Mouse (Mus musculus): ENCODE measurements around the gene Samd4. TPM values are rescaled to one million over a fixed set of nuclear protein-coding genes. Genes with fewer than 3 reads are reported as not detected.

The Samd4 gene
- polyA plus RNA-seq, 1 experiment from 2014 or later = 9.1 TPM

GRCm38 (mm10) chr14:46932708-46933107 is 50.1 kb downstream of the Samd4 start:
- no peaks in the 10 kb centered on the region for H3K9me3 ChIP-seq
- H3K4me1 ChIP-seq = peaks cover 4% of the 10 kb centered on the region; the same call in 1 of the 2 replicates
- no peaks in the 10 kb centered on the region for H3K36me3 ChIP-seq
- H3K27me3 ChIP-seq = no peaks in the 10 kb centered on the region
- H3K4me3 ChIP-seq = no peak overlapping the region
- WGBS = 59% methylated on average over 6 of the region's 6 CpGs
- H3K9ac ChIP-seq = no peak overlapping the region
- H3K27ac ChIP-seq = no peak overlapping the region
- no peak for ATAC-seq (ENCODE audit: insufficient number of reproducible peaks, insufficient read depth, low FRiP score, low TSS enrichment)
- no peak overlapping the region for H3K4me2 ChIP-seq (replicated peaks)

GRCm38 (mm10) chr14:46941077-46941476 is 58.4 kb downstream of the Samd4 start:
- peak; percentile 57; the same call in 1 of the 2 replicates for ATAC-seq (ENCODE audit: insufficient number of reproducible peaks, insufficient read depth, low FRiP score, low TSS enrichment)
- Histone ChIP-seq H3K9ac (no peak overlapping the region), H3K4me1 (peaks cover 25% of the 10 kb centered on the region), H3K36me3 (no peaks in the 10 kb centered on the region), H3K4me2 (replicated peaks) (peak overlapping the region; percentile 26; the same call in 1 of the 2 replicates), H3K9me3 (no peaks in the 10 kb centered on the region), H3K27ac (peak overlapping the region; percentile 86), H3K4me3 (no peak overlapping the region), H3K27me3 (no peaks in the 10 kb centered on the region)
- WGBS = 29% methylated on average over 6 of the region's 6 CpGs

GRCm38 (mm10) chr14:46941896-46942812 is 59.5 kb downstream of the Samd4 start:
- no peaks in the 10 kb centered on the region for H3K9me3 ChIP-seq
- no peaks in the 10 kb centered on the region for H3K36me3 ChIP-seq
- H3K27me3 ChIP-seq = no peaks in the 10 kb centered on the region
- peaks cover 25% of the 10 kb centered on the region for H3K4me1 ChIP-seq
- H3K27ac ChIP-seq = peak overlapping the region; percentile 86
- no peak overlapping the region for H3K9ac ChIP-seq
- WGBS = 43% methylated on average over 23 of the region's 23 CpGs
- H3K4me2 ChIP-seq (replicated peaks) = peak overlapping the region; percentile 26
- H3K4me3 ChIP-seq = no peak overlapping the region
- peak; percentile 83 for ATAC-seq (ENCODE audit: insufficient number of reproducible peaks, insufficient read depth, low FRiP score, low TSS enrichment)

GRCm38 (mm10) chr14:46944411-46944810 is 61.8 kb downstream of the Samd4 start:
- WGBS = 79% methylated on average over 3 of the region's 3 CpGs
- ATAC-seq (ENCODE audit: insufficient number of reproducible peaks, insufficient read depth, low FRiP score, low TSS enrichment) = no peak
- no peak overlapping the region for H3K4me2 ChIP-seq (replicated peaks)

GRCm38 (mm10) chr14:46945903-46946490 is 63.3 kb downstream of the Samd4 start:
- Histone ChIP-seq H3K27me3 (no peaks in the 10 kb centered on the region), H3K4me3 (no peak overlapping the region), H3K27ac (no peak overlapping the region), H3K9ac (no peak overlapping the region), H3K4me1 (peaks cover 29% of the 10 kb centered on the region), H3K36me3 (no peaks in the 10 kb centered on the region), H3K9me3 (no peaks in the 10 kb centered on the region), H3K4me2 (replicated peaks) (no peak overlapping the region)
- ATAC-seq (ENCODE audit: insufficient number of reproducible peaks, insufficient read depth, low FRiP score, low TSS enrichment) = no peak
- 87% methylated on average over 10 of the region's 10 CpGs for WGBS

More at GRCm38 (mm10) chr14:46944411-46944810, 61.8 kb downstream of the Samd4 start:
- Histone ChIP-seq H3K9ac (no peak overlapping the region), H3K36me3 (no peaks in the 10 kb centered on the region), H3K9me3 (no peaks in the 10 kb centered on the region), H3K27me3 (no peaks in the 10 kb centered on the region), H3K27ac (no peak overlapping the region), H3K4me3 (no peak overlapping the region), H3K4me1 (peaks cover 25% of the 10 kb centered on the region)

GRCm38 (mm10) chr14:46947644-46948043 is 65.0 kb downstream of the Samd4 start:
- ATAC-seq (ENCODE audit: insufficient number of reproducible peaks, insufficient read depth, low FRiP score, low TSS enrichment) = no peak
- Histone ChIP-seq H3K36me3 (no peaks in the 10 kb centered on the region), H3K9ac (no peak overlapping the region), H3K4me2 (replicated peaks) (no peak overlapping the region), H3K4me3 (no peak overlapping the region), H3K27me3 (no peaks in the 10 kb centered on the region), H3K9me3 (no peaks in the 10 kb centered on the region), H3K4me1 (peaks cover 20% of the 10 kb centered on the region), H3K27ac (no peak overlapping the region)
- WGBS = 93% methylated on average over 3 of the region's 3 CpGs

- no peaks in the 10 kb centered on the region for H3K36me3 ChIP-seq
- H3K27me3 ChIP-seq = no peaks in the 10 kb centered on the region
- H3K4me2 ChIP-seq (replicated peaks) = no peak overlapping the region
- H3K4me1 ChIP-seq = peaks cover 26% of the 10 kb centered on the region
- no peak overlapping the region for H3K9ac ChIP-seq
- no peak for ATAC-seq (ENCODE audit: insufficient number of reproducible peaks, insufficient read depth, low FRiP score, low TSS enrichment)
- WGBS = 37% methylated on average over 11 of the region's 11 CpGs
- H3K4me3 ChIP-seq = no peak overlapping the region
- H3K9me3 ChIP-seq = no peaks in the 10 kb centered on the region
- 0 out of 2 replicates have a peak overlapping the region, but pooled peaks have one; percentile 6 for H3K27ac ChIP-seq
Observed at GRCm38 (mm10) chr14:46950527-46951384, 68.1 kb downstream of the Samd4 start.

- Histone ChIP-seq H3K9me3 (no peaks in the 10 kb centered on the region), H3K36me3 (no peaks in the 10 kb centered on the region), H3K27ac (no peak overlapping the region), H3K4me2 (replicated peaks) (no peak overlapping the region), H3K4me1 (peaks cover 33% of the 10 kb centered on the region), H3K27me3 (no peaks in the 10 kb centered on the region), H3K9ac (no peak overlapping the region), H3K4me3 (no peak overlapping the region)
- WGBS = 83% methylated on average over 2 of the region's 2 CpGs
- ATAC-seq (ENCODE audit: insufficient number of reproducible peaks, insufficient read depth, low FRiP score, low TSS enrichment) = no peak
Observed at GRCm38 (mm10) chr14:46952264-46952663, 69.6 kb downstream of the Samd4 start.

GRCm38 (mm10) chr14:46955109-46955508 is 72.5 kb downstream of the Samd4 start:
- H3K36me3 ChIP-seq = no peaks in the 10 kb centered on the region
- WGBS = 38% methylated on average over 2 of the region's 2 CpGs
- peaks cover 38% of the 10 kb centered on the region for H3K4me1 ChIP-seq
- no peaks in the 10 kb centered on the region for H3K9me3 ChIP-seq
- no peak overlapping the region for H3K4me2 ChIP-seq (replicated peaks)
- no peaks in the 10 kb centered on the region for H3K27me3 ChIP-seq
- no peak overlapping the region for H3K27ac ChIP-seq
- H3K4me3 ChIP-seq = no peak overlapping the region
- ATAC-seq (ENCODE audit: insufficient number of reproducible peaks, insufficient read depth, low FRiP score, low TSS enrichment) = no peak
- H3K9ac ChIP-seq = no peak overlapping the region

- H3K4me3 ChIP-seq = no peak overlapping the region
- no peak overlapping the region for H3K9ac ChIP-seq
- ATAC-seq (ENCODE audit: insufficient number of reproducible peaks, insufficient read depth, low FRiP score, low TSS enrichment) = no peak
- no peak overlapping the region for H3K4me2 ChIP-seq (replicated peaks)
- H3K36me3 ChIP-seq = no peaks in the 10 kb centered on the region
- 30% methylated on average over 9 of the region's 9 CpGs for WGBS
- H3K27ac ChIP-seq = no peak overlapping the region
- no peaks in the 10 kb centered on the region for H3K9me3 ChIP-seq
- peaks cover 33% of the 10 kb centered on the region for H3K4me1 ChIP-seq
- no peaks in the 10 kb centered on the region for H3K27me3 ChIP-seq
Observed at GRCm38 (mm10) chr14:46955574-46956043, 73.0 kb downstream of the Samd4 start.

GRCm38 (mm10) chr14:46956121-46956520 is 73.5 kb downstream of the Samd4 start:
- no peak overlapping the region for H3K9ac ChIP-seq
- H3K4me1 ChIP-seq = peaks cover 28% of the 10 kb centered on the region
- H3K36me3 ChIP-seq = no peaks in the 10 kb centered on the region
- H3K4me2 ChIP-seq (replicated peaks) = no peak overlapping the region
- no peak for ATAC-seq (ENCODE audit: insufficient number of reproducible peaks, insufficient read depth, low FRiP score, low TSS enrichment)
- WGBS = 29% methylated on average over 7 of the region's 7 CpGs
- H3K9me3 ChIP-seq = no peaks in the 10 kb centered on the region
- H3K4me3 ChIP-seq = no peak overlapping the region
- no peak overlapping the region for H3K27ac ChIP-seq
- no peaks in the 10 kb centered on the region for H3K27me3 ChIP-seq
